12 mouse cellular contexts compared by ENCODE assay signal in genomic region chr11:87688478-87689203, GRCm38 (mm10). TPM values are rescaled to one million over a fixed set of nuclear protein-coding genes. Genes with fewer than 3 reads are reported as not detected.
A peak's percentile ranks its signal among the peaks of the same experiment; 100 is the strongest.
DNase-seq lines count a peak whose midpoint lies in the region; ATAC-seq and TF ChIP-seq lines count a peak whose summit lies in the region.
"Had no signal": no experiment of that assay in that cellular context is flagged by ENCODE, and none has a peak within 500 bp of the region (broad histone marks: within the 10 kb centered on the region; RNA-seq: fewer than 3 reads in every experiment).

No protein-coding gene starts in this region.

- no peak overlapping the region for H3K4me3 ChIP-seq in forebrain, embryonic 13.5 days
- H3K4me3 ChIP-seq in forebrain, embryonic 16.5 days (replicated peaks; ENCODE audit: low read length), result no peak overlapping the region
- H3K4me3 ChIP-seq in layer of hippocampus, adult 2 months, result no peak overlapping the region
- no peak overlapping the region for H3K4me3 ChIP-seq in neural tube, embryonic 15.5 days (replicated peaks)
- H3K4me3 ChIP-seq in stomach, postnatal 0 days (ENCODE audit: low read depth, low read length), result no peak overlapping the region
- H3K4me3 ChIP-seq: limb, embryonic 15.5 days had no signal

- H3K36me3 ChIP-seq in forebrain, embryonic 13.5 days (ENCODE audit: poor library complexity, severe bottlenecking), result no peaks in the 10 kb centered on the region
- no peaks in the 10 kb centered on the region for H3K36me3 ChIP-seq in forebrain, embryonic 16.5 days (ENCODE audit: control insufficient read depth, insufficient read depth)
- H3K36me3 ChIP-seq in neural tube, embryonic 15.5 days, result no peaks in the 10 kb centered on the region
- H3K36me3 ChIP-seq in stomach, postnatal 0 days (ENCODE audit: control insufficient read depth, insufficient read depth, low read length), result no peaks in the 10 kb centered on the region
- H3K36me3 ChIP-seq: limb, embryonic 15.5 days had no signal

- no peak overlapping the region for H3K9ac ChIP-seq in forebrain, embryonic 13.5 days
- H3K9ac ChIP-seq in forebrain, embryonic 16.5 days (replicated peaks; ENCODE audit: low read depth, low read length), result no peak overlapping the region
- no peak overlapping the region for H3K9ac ChIP-seq in neural tube, embryonic 15.5 days (replicated peaks)
- H3K9ac ChIP-seq in stomach, postnatal 0 days (ENCODE audit: low read length), result no peak overlapping the region
- H3K9ac ChIP-seq: limb, embryonic 15.5 days had no signal

- 90% methylated on average over 11 of the region's 11 CpGs for WGBS in forebrain, embryonic 13.5 days
- WGBS in forebrain, embryonic 16.5 days, result 89% methylated on average over 11 of the region's 11 CpGs
- 74% methylated on average over 11 of the region's 11 CpGs for WGBS in neural tube, embryonic 15.5 days
- WGBS in stomach, postnatal 0 days, result 61% methylated on average over 11 of the region's 11 CpGs

- peak overlapping the region; percentile 57; the same call in 1 of the 2 replicates for H3K27ac ChIP-seq in forebrain, embryonic 13.5 days
- H3K27ac ChIP-seq in forebrain, embryonic 16.5 days (ENCODE audit: low read length), result no peak overlapping the region
- H3K27ac ChIP-seq in layer of hippocampus, adult 2 months, result 0 out of 2 replicates have a peak overlapping the region, but pooled peaks have one; percentile 33
- H3K27ac ChIP-seq in neural tube, embryonic 15.5 days (replicated peaks), result peak overlapping the region; percentile 28; the same call in 1 of the 2 replicates
- H3K27ac ChIP-seq in stomach, postnatal 0 days (replicated peaks), result peak overlapping the region; percentile 49
- H3K27ac ChIP-seq: limb, embryonic 15.5 days had no signal

- H3K4me2 ChIP-seq in forebrain, embryonic 13.5 days, result no peak overlapping the region
- no peak overlapping the region for H3K4me2 ChIP-seq in forebrain, embryonic 16.5 days (ENCODE audit: low read length)
- no peak overlapping the region for H3K4me2 ChIP-seq in neural tube, embryonic 15.5 days
- no peak overlapping the region; the same call in 1 of the 2 replicates for H3K4me2 ChIP-seq in stomach, postnatal 0 days (replicated peaks; ENCODE audit: low read depth)

- H3K27me3 ChIP-seq in forebrain, embryonic 13.5 days, result no peaks in the 10 kb centered on the region
- H3K27me3 ChIP-seq in forebrain, embryonic 16.5 days (replicated peaks; ENCODE audit: control insufficient read depth, insufficient read depth, low read length), result no peaks in the 10 kb centered on the region
- no peaks in the 10 kb centered on the region for H3K27me3 ChIP-seq in neural tube, embryonic 15.5 days (replicated peaks)
- H3K27me3 ChIP-seq in stomach, postnatal 0 days (ENCODE audit: control insufficient read depth, insufficient read depth, low read length), result no peaks in the 10 kb centered on the region
- H3K27me3 ChIP-seq: limb, embryonic 15.5 days had no signal

- ATAC-seq in forebrain, embryonic 13.5 days, result no peak
- no peak for ATAC-seq in forebrain, embryonic 16.5 days
- ATAC-seq in neural tube, embryonic 15.5 days (ENCODE audit: low FRiP score), result no peak
- ATAC-seq in stomach, postnatal 0 days (ENCODE audit: low FRiP score, low TSS enrichment), result no peak

- no peak for TF ChIP-seq EP300 in stomach, postnatal 0 days (optimal IDR thresholded peaks at IDR 0.05)

- H3K4me1 ChIP-seq in forebrain, embryonic 13.5 days, result peaks cover 22% of the 10 kb centered on the region
- H3K4me1 ChIP-seq in forebrain, embryonic 16.5 days (replicated peaks; ENCODE audit: control insufficient read depth, insufficient read depth, low read length), result peaks cover 7% of the 10 kb centered on the region
- peaks cover 11% of the 10 kb centered on the region; the same call in 1 of the 2 replicates for H3K4me1 ChIP-seq in neural tube, embryonic 15.5 days
- no peaks in the 10 kb centered on the region for H3K4me1 ChIP-seq in stomach, postnatal 0 days (replicated peaks; ENCODE audit: control insufficient read depth, insufficient read depth)

- no peak for TF ChIP-seq CTCF in layer of hippocampus, adult 2 months (conservative IDR thresholded peaks at IDR 0.05)
- no peak for TF ChIP-seq CTCF in stomach, postnatal 0 days (IDR thresholded peaks at IDR 0.05; ENCODE audit: low read depth)

- no peak for DNase-seq in layer of hippocampus, adult 2 months (ENCODE audit: low spot score in 2 of 2)
- no peak for DNase-seq in layer of hippocampus, postnatal 14 days (ENCODE audit: low spot score in 2 of 2)
- DNase-seq in neural tube, embryonic 10.5 days (ENCODE audit: extremely low spot score, low spot score), result no peak
- no peak for DNase-seq in stomach, postnatal 0 days (ENCODE audit: low spot score)
- no peak for DNase-seq in cerebellum, adult 11-12 months
- DNase-seq: right cerebral cortex, adult 18-20 months; thymus, postnatal 25 days had no signal

- no peaks in the 10 kb centered on the region for H3K9me3 ChIP-seq in forebrain, embryonic 13.5 days (replicated peaks)
- H3K9me3 ChIP-seq in forebrain, embryonic 16.5 days (ENCODE audit: control insufficient read depth, low read length), result no peaks in the 10 kb centered on the region
- H3K9me3 ChIP-seq in neural tube, embryonic 15.5 days (replicated peaks), result no peaks in the 10 kb centered on the region
- H3K9me3 ChIP-seq in stomach, postnatal 0 days (ENCODE audit: control insufficient read depth, low read length), result no peaks in the 10 kb centered on the region
- H3K9me3 ChIP-seq: limb, embryonic 15.5 days had no signal

RNA-seq across cellular contexts. Expression of gene Rnf43, which starts 26.1 kb away (rescaled TPM):
- 0.70 and 1.5 TPM in 2 replicates for polyA plus RNA-seq in forebrain, embryonic 13.5 days (2015; fragmentation: Nextera tagmentation; extraction: Ambion mirVana)
- polyA plus RNA-seq in forebrain, embryonic 16.5 days (2015; fragmentation: Nextera tagmentation; extraction: Ambion mirVana), result 0.76 and 1.9 TPM in 2 replicates
- 1 to 10 TPM; 3.1 to 3.9 TPM for total RNA-seq in layer of hippocampus, adult 2 months (2021)
- total RNA-seq in layer of hippocampus, postnatal 14 days (2021), result 1 to 10 TPM; 2.5 to 4.1 TPM
- 0.54 and 2.6 TPM in 2 replicates for polyA plus RNA-seq in neural tube, embryonic 15.5 days (2015; fragmentation: Nextera tagmentation; extraction: Ambion mirVana)
- 6.6 and 7.4 TPM in 2 replicates for polyA plus RNA-seq in stomach, postnatal 0 days (2015; fragmentation: Nextera tagmentation; extraction: Ambion mirVana)
- total RNA-seq: hematopoietic stem cell, adult 5-6 weeks had no signal

RNA-seq across cellular contexts. Expression of gene Supt4a, which starts 48.7 kb away (rescaled TPM):
- polyA plus RNA-seq in forebrain, embryonic 13.5 days (2015; fragmentation: Nextera tagmentation; extraction: Ambion mirVana), result 168 and 177 TPM in 2 replicates
- 133 and 147 TPM in 2 replicates for polyA plus RNA-seq in forebrain, embryonic 16.5 days (2015; fragmentation: Nextera tagmentation; extraction: Ambion mirVana)
- 10 to 100 TPM; 72.1 to 72.8 TPM for total RNA-seq in layer of hippocampus, adult 2 months (2021)
- total RNA-seq in layer of hippocampus, postnatal 14 days (2021), result 10 to 100 TPM; 60.6 to 63.4 TPM
- 129 and 144 TPM in 2 replicates for polyA plus RNA-seq in neural tube, embryonic 15.5 days (2015; fragmentation: Nextera tagmentation; extraction: Ambion mirVana)
- polyA plus RNA-seq in stomach, postnatal 0 days (2015; fragmentation: Nextera tagmentation; extraction: Ambion mirVana), result 119 and 121 TPM in 2 replicates
